Mouse (Mus musculus) adrenal gland, postnatal 4 days (tissue): ENCODE measurements around the gene Gjd3. TPM values are rescaled to one million over a fixed set of nuclear protein-coding genes. Genes with fewer than 3 reads are reported as not detected.
"Not testable (repeated sequence)": the region's sequence is repeated elsewhere in the genome, so short reads cannot be mapped to it uniquely, and the experiment has no call there.

ENCODE experiments used
- DNase-seq, 2 experiments: peaks; one replicate each; pipeline ENCODE4 v3.0.0; 2021 to 2022; ENCODE audit warnings: low spot score in 2 of 2, mixed read lengths in 2 of 2
- total RNA-seq, 2 experiments: library from RNA; stranded (reverse); gene quantifications; 2 replicates each; pipeline ENCODE4 v1.2.3; 2021

Gene Gjd3
- total RNA-seq, 2 experiments from 2014 or later: 0.50 to 1.0 TPM

- no peak for DNase-seq
Measured at GRCm38 (mm10) chr11:98935123-98935522, 47.7 kb downstream of the Gjd3 start.

DNA sequence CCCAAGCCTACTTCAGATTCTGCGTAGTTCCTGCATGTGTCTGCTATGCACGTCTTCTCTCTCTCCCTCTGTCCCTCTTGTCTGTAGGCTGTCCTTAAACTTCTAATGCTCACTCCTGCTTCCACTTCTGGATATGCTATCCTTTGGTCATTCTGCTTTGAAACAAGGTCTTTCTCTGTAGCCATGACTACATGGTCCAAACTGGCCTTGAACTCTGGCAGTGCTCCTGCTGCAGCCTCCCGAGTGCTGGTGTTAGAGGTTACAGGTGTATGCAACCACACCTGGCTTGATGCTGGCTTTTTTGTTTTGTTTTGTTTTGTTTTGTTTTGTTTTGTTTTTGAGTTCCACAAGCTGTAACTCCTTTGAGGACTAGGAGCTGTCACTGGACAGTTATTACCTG lies 48.4 kb downstream of the Gjd3 start:
- no peak for DNase-seq

DNA sequence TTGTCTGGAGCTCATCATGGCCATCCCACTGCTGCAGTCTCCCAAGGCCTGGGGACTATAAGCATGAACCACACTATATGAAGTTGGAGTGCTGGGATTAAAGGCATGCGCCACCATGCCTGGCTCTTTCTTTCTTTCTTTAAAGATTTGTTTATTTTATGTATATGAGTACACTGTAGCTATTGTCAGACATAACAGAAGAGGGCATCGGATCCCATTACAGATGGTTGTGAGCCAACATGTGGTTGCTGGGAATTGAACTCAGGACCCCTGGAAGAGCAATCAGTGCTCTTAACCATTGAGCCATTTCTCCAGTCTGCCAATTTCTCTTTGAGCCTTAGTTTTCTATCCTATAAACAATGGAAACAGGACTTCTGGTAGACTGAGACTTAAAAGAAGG lies 49.0 kb downstream of the Gjd3 start:
- DNase-seq: not testable (repeated sequence)

DNA sequence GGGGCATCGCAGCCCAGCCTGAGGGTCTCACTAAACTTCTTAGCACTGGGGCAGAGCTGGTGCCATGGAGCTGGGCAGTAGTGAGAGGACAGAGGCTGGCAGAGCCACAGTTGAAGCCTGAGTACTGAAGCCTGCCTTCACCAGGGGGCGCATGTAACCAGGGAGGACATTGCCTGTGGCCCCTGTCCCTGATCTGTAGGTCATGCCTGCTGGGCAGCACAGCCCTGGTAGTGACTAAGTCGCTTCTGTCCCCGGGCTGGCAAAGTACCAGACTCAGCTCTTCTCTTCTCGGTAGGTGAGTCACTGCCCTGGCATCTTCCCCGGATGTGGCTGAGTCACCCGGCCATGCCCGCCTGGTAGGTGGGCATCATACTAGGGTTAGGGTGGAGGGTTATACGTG lies 49.7 kb downstream of the Gjd3 start:
- peak; percentile 75 to 80 for DNase-seq

DNA sequence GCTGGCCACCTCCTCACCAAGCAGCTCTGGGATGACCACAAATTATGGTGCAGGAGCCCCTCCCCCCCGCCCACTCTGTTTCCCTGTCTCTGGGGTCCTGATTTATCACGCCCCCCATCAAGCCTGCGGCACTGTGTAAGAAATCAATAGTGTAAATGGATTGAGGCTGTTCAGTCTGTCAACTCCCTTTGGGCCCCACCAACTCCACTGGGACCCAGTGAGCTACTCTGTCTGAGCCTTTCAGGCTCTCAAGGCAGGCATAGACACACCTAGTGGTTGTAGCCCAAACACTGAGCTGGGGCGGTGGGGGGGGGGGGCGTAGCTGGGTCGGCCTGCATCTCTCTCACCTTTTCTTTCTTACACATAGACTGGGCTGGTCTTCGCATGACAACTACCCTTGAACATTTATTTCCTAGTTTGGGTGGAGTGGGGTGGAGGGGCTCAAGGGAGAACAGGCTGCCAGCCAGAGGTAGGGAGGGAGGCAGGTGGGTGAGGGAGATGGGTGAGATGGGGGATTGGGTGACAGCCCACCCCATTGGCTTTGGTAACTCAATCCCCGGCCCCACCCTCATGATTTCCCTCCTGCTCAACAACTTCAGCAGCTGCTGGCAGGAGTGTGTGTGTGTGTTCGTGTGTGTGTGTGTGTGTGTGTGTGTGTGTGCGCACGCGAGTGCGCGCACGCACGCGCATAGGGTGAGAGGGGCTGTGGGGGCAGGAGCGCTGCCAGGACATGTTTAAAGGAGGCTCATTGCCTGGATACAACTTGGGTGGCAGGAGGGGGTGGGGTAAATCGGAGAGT lies 50.3 kb downstream of the Gjd3 start:
- DNase-seq: no peak

Other genes starting within 250 kb of the Gjd3 start
- 100 to 1,000 TPM; 181 to 195 TPM for gene Thra, start 242.4 kb downstream of the Gjd3 start, total RNA-seq
- gene Nr1d1, start 207.7 kb downstream of the Gjd3 start, total RNA-seq: 100 to 1,000 TPM; 104 to 115 TPM
- gene Msl1, start 187.5 kb downstream of the Gjd3 start, total RNA-seq: 100 to 1,000 TPM; 119 to 121 TPM
- 10 to 100 TPM; 45.2 to 54.8 TPM for gene Casc3, start 178.1 kb downstream of the Gjd3 start, total RNA-seq
- 1 to 10 TPM; 2.6 to 3.0 TPM for gene Rapgefl1, start 146.2 kb downstream of the Gjd3 start, total RNA-seq
- 10 to 100 TPM; 18.4 to 19.7 TPM for gene Wipf2, start 119.4 kb downstream of the Gjd3 start, total RNA-seq
- gene Cdc6, start 75.2 kb downstream of the Gjd3 start, total RNA-seq: 1 to 10 TPM; 7.5 to 9.1 TPM
- 10 to 100 TPM; 46.4 to 50.6 TPM for gene Rara, start 55.2 kb downstream of the Gjd3 start, total RNA-seq
- 100 to 1,000 TPM in 1 of 2 experiments, 10 to 100 TPM in 1; 97.3 to 114 TPM for gene Top2a, start 41.2 kb upstream of the Gjd3 start, total RNA-seq
- gene Igfbp4, start 58.2 kb upstream of the Gjd3 start, total RNA-seq: 100 to 1,000 TPM; 223 to 254 TPM
- under 1 TPM; 0.31 to 0.51 TPM for gene Tns4, start 106.3 kb upstream of the Gjd3 start, total RNA-seq
- gene Ccr7, start 172.1 kb upstream of the Gjd3 start, total RNA-seq: under 1 TPM; 0.34 to 0.51 TPM
- gene Smarce1, start 248.0 kb upstream of the Gjd3 start, total RNA-seq: 100 to 1,000 TPM in 1 of 2 experiments, 10 to 100 TPM in 1; 99.6 to 106 TPM